Mouse (Mus musculus): Measurements from ENCODE around the gene Gid8. TPM values are rescaled to one million over a fixed set of nuclear protein-coding genes. Genes with fewer than 3 reads are reported as not detected.

Gene Gid8
- 46.5 to 53.9 TPM (median 52.1 TPM) in 3 replicates for total RNA-seq (2017)

DNA sequence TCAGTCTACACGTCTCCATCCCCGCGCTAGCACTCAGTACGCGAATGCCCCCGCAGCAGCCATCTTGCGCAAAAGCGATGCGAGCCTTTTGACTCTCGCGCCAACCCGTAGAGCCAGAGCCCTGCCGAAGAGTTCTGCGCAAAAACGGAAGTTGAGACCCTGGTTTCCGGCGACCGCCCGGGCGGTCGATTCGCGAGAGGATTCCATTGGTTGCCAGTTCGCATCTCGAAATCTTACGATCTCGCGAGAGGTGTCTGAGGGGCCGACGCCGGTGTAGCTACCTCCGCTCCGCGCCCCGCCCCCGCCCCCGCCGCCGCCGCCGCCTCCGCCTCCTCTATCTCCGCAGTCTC is at the start of gene Gid8, which contains the start of gene Dido1:
Gene Gid8, plus strand, starts transcription at position 195 of the 350 bp plus-strand sequence.
Gene Dido1, minus strand, starts transcription at position 77 of the 350 bp plus-strand sequence.
- peak; percentile 93 for ATAC-seq (replicated peaks; ENCODE audit: insufficient number of reproducible peaks, low FRiP score, low TSS enrichment, poor library complexity, severe bottlenecking)

DNA sequence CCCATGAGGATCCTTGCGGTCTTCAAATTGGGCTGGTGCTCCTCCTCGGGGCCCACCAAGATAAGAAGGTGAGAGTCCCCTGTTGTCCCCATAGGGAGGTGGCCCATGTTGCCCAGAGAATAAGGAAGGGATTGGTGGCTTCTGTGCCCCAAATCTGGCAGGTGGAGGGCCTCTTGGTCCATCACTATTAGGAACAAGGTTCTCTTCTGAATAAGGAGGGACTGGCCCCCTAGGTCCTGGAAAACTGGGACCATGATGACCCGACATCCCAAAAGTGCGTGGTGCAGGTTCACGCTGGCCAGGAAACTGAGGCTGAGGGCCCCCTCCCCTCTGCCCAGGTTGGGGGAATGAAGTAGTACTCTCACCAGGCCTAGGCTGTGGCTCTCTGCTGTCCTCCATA is 49.4 kb upstream of the Gid8 start:
- ATAC-seq (replicated peaks; ENCODE audit: insufficient number of reproducible peaks, low FRiP score, low TSS enrichment, poor library complexity, severe bottlenecking), result no peak

DNA sequence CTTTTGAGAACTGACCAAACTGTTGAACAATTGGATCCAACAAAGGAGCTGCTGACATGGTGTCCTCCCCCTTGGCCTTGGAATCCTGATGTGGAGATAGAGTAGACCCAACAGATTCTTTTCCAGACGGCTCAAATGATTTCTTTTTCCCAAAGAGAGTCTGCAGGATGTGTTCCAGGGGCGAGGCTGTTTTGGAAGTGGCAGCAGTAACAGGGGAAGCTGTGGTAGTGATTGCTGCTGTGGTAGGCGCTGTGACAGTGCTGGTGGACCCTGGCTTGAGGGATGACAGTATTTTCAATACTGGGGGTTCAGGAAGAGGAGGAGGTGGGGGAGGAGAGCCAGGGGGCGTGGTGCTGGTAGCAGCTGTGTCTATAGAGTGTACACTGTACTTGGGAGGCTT is 47.9 kb upstream of the Gid8 start:
- no peak for ATAC-seq (replicated peaks; ENCODE audit: insufficient number of reproducible peaks, low FRiP score, low TSS enrichment, poor library complexity, severe bottlenecking)

DNA sequence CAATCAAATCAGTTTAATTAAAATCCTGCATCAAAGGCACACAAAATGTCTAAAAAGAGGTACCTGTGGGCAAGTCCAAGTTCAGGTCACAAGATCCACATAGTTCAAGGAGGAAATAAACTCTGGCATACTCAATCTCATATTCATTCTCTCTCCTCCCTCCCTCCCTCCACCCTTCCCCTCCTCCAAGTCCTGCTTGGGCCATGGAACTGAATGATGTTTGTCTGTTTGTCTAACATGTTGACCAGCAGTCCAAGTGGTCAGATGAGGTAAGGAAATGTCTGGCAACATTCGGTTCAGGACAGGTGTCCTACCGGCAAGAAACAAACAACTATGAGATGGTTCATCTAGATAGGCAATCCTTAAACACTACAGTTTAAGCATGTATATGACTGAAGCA is 33.2 kb upstream of the Gid8 start:
- no peak for ATAC-seq (replicated peaks; ENCODE audit: insufficient number of reproducible peaks, low FRiP score, low TSS enrichment, poor library complexity, severe bottlenecking)

DNA sequence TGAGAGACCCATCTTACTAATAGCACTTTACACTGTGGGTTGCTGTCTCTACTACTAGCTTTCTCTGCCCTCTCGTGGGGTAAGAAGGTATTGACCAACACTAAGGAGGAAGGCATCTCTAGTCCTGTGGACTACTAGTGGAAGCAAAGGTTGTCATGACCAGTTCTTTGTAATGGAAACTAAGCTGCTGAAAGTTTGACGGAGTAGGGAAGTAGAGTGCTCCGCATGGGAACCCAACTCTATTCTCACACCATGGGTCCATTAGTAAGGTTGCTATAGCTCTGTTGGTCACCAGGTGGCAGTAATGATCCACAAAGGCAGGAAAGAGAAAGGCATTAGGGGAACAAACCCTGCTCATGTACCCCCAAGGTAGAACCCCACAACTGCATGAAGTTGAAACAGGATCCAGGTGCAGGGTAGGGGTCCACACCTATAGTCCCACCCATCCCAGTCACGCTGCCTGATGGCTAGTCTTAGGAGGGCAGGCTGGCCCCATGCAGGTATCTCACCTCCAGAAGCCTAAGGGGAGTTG is 31.2 kb upstream of the Gid8 start:
- peak; percentile 87 for ATAC-seq (replicated peaks; ENCODE audit: insufficient number of reproducible peaks, low FRiP score, low TSS enrichment, poor library complexity, severe bottlenecking)

DNA sequence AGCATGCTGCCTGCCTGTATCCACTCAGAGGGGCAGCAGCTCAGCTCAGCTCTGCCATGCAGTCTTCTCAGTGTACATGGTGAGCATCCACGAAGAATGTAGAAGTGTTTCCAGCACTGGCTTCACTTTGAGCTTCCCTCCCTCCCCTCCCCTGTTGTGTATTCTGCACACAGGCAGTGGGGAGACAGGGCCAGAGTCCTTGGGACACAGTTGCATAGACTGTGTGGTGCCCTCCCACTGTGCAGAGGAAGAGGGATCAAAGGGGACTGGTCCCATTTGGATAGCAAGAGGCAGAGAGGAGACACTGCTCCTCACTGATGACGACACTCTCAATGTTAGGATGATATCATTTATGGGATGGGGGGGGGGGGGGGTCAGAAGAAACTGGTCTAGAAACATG is 28.7 kb upstream of the Gid8 start:
- ATAC-seq (replicated peaks; ENCODE audit: insufficient number of reproducible peaks, low FRiP score, low TSS enrichment, poor library complexity, severe bottlenecking), result no peak

DNA sequence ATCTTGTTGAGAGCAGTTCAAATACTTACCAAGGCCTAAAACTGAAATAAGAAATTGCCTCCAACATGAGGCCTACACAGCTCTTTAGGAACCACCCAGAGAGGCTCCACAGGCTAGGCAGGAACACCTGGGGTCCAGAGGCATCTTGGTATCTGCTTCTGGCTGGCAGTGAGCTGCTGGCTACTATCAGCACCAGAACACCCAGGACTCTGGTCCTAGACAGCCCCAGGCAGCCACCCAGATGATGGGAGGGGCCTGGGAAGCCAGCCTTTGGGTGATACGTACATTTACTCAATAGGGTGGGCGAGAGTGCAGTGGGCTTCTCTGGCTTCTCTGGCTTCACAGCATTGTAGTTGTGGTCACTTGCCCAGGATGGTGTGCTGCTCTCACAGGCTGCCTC is 26.4 kb upstream of the Gid8 start:
- no peak for ATAC-seq (replicated peaks; ENCODE audit: insufficient number of reproducible peaks, low FRiP score, low TSS enrichment, poor library complexity, severe bottlenecking)

DNA sequence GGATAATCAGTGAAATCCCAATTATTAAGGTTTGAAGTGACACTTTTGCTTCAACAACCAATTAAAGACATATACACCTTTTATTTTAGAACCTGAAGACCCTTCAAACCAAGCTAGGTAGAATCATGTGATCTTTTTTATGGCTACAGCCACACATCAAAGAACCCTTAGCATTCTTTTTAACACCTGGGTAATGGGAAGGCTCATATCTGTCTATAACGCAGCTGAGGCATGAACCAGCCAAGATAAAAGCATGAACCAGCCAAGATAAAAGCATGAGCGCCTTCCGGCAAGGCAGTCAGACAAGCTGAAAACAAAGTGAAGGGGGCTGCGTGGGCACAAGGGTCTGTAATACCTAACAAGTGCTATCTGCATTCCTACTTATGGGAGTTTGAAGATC is 25.9 kb upstream of the Gid8 start:
- ATAC-seq (replicated peaks; ENCODE audit: insufficient number of reproducible peaks, low FRiP score, low TSS enrichment, poor library complexity, severe bottlenecking), result no peak

DNA sequence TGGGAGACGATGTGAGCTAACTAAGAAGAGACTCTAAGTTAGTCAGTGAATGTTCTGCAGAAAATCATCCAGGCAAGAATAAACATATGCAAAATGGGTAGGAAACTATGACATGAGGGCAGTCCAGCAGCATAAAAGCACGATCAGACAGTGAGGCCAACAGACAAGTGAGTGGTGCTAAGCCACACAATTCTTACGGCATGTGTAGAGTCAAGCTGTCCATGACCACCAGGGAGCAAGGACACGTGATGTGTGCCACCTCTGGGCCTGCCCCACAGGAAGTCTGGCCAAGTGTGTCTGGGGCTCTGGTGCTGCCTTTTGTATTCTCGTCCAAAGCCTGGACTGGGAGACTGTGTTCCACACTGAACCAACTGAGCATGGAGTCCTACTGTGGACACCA is 20.1 kb upstream of the Gid8 start:
- ATAC-seq (replicated peaks; ENCODE audit: insufficient number of reproducible peaks, low FRiP score, low TSS enrichment, poor library complexity, severe bottlenecking), result no peak

DNA sequence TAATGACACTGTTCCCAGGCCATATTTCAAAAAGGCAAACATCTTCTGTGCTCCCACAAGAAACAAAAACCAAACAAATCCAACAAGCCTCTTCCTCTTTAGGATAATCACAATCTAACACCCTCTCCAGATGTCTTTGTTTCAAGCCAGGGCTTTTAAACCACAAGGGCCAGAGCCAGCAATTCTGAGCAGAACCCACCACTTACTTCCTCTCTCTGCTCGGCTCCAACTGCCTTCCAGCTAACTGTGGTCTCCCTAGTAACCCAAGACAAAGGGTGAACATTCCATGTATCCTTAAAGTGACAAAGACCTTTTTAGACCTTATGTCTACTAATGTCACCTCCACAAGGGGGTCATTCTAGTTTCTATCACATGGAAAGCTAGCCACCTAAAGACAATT is 17.3 kb upstream of the Gid8 start:
- ATAC-seq (replicated peaks; ENCODE audit: insufficient number of reproducible peaks, low FRiP score, low TSS enrichment, poor library complexity, severe bottlenecking), result no peak

DNA sequence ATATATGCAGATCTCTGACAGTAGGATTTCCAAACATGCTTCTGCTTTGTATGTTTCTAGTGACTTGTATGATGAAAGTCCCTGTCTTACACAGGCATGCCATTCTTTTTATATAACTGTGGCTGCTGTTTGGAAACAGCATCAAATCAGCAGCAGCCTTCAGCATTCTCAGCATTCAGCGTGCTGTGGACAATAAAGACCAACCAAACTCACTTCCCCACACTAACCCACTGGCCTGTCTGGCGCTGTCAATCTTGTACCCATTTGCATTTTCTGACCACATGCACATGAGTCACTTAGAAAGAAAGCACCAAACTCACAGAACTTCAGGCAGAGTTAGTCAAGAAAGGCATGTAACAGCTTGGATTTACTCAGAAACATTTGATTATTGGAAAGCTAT is 14.7 kb upstream of the Gid8 start:
- ATAC-seq (replicated peaks; ENCODE audit: insufficient number of reproducible peaks, low FRiP score, low TSS enrichment, poor library complexity, severe bottlenecking), result peak; percentile 91

DNA sequence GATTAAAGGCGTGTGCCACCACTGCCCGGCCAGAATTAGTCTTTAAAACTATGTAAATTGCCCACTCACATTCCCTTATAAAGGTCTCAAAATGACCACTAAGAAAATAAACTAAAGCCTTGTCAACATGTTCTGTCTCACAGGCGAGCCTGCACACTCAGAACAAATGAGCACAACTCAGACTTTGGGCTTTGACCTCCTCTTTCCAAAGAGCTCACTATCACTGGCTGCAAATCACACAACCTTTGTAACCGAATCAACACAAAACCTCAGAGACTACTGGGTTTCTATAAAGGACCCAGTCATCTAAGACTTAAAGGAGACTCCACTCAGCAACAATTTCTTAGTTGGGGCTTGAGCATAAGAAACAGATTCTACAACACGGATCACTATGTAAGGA is 9.5 kb upstream of the Gid8 start:
- ATAC-seq (replicated peaks; ENCODE audit: insufficient number of reproducible peaks, low FRiP score, low TSS enrichment, poor library complexity, severe bottlenecking), result no peak

DNA sequence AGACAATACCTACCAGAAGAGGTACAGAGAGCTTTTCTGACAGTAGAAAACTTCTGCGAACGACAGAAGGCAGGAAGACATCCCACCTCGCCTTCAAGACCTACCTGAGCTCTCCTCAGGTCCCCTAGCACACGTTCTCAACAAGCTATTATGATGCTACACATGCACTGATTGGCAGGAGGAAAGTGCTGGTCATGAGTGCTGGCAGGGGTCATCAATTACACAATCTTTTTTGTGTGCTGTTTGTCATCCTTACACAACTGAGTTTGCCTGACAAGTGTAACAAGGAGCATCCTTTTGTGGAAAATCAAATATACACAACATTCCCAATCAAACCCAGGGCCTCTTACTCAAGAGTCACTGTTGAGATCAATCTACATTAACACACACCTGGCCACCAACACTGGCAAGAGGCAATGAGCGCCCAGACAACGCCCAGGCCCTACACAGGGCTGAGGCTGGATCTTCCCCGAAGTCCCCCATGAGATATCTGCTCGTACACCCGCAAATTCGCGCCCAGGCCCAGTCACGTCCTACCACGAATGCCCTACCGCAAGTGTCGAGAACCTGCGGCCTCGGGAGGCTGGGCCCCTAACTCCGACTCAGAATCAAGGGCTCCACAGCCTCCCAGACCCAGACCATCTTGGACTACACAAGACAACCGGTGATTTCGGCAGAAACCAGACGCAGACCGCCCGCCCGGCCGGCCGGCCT is 8.7 kb upstream of the Gid8 start:
- ATAC-seq (replicated peaks; ENCODE audit: insufficient number of reproducible peaks, low FRiP score, low TSS enrichment, poor library complexity, severe bottlenecking), result peak; percentile 20; the same call in 1 of the 2 replicates

DNA sequence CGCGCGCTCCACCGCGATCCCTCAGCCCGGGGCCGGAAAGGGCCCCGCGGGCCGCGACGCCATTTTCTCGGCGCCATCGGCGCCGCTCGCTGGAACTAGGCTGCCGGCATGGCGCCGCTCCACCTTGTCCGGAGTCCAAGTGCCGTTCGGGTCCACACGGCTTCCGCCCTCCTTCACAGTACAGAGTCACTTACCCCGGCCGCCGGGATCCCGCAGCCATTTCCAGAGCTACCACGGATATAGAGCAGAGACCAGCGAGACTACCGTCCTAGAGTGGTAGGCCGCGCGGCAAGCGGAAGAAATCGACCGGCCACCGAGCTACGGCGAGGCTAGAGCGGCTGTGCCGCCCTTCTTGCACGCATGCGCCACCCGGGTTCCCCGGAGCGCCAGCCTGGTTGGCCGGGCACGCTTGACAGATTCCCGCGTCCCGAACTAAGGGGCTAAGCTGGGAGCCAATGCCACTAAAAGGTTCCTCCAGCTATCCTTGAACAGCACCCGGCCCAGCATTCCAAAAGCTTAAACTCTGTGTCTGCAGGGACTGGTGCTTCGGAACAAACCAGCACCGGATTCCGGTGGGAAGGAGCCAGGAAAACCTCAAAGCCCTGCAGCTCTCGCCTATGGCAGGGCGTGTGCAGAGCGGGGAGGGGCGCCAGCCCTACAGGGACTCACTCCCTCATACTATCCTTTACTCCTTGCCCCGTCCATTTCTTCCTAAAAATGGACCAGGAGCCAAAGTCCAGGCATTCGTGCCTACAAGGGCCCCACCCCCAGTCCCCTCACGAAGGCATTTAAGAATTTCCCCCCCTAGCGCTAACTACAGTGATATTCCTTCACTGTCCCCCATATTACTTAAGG is 7.9 kb upstream of the Gid8 start:
- ATAC-seq (replicated peaks; ENCODE audit: insufficient number of reproducible peaks, low FRiP score, low TSS enrichment, poor library complexity, severe bottlenecking), result peak; percentile 87

DNA sequence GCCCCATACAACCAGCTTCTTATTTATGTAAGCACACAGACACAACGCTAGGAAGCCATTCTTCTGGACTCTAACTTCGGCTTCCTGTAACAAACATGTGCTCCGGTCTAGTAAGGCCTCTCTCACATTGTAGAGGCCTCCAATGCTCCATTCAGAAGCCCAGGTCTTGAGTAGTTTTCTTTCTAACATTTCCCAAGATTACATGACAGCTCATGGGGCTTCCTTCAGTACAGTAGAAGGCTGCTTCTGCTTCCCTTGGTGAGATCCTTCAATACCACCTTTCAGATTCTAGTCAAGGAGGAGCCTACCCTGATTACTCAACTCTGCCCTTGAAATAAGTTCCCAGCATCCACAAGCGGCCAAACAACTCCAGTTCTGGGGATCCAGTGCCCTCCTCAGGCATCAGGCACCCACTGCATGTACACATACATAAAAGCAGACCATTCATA is 7.2 kb upstream of the Gid8 start:
- no peak for ATAC-seq (replicated peaks; ENCODE audit: insufficient number of reproducible peaks, low FRiP score, low TSS enrichment, poor library complexity, severe bottlenecking)

DNA sequence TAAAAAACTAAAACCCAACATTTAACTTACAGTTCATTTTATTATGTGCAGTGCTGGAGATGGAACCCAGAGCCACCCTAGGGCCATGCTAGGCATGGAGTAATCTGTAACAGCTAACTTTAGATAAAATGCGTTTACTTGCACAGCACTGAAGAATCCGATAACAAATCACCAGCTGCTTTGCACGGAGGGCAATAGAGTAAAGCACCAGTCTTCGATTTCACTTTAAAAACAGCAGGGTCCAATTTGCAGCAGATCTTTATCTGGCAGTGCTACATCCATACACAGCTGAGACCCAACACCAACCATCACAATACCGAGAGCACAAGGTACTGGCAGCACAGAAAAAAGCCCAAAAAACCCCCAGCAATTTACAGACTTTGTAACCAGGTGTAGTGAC is 6.7 kb upstream of the Gid8 start:
- ATAC-seq (replicated peaks; ENCODE audit: insufficient number of reproducible peaks, low FRiP score, low TSS enrichment, poor library complexity, severe bottlenecking), result no peak

DNA sequence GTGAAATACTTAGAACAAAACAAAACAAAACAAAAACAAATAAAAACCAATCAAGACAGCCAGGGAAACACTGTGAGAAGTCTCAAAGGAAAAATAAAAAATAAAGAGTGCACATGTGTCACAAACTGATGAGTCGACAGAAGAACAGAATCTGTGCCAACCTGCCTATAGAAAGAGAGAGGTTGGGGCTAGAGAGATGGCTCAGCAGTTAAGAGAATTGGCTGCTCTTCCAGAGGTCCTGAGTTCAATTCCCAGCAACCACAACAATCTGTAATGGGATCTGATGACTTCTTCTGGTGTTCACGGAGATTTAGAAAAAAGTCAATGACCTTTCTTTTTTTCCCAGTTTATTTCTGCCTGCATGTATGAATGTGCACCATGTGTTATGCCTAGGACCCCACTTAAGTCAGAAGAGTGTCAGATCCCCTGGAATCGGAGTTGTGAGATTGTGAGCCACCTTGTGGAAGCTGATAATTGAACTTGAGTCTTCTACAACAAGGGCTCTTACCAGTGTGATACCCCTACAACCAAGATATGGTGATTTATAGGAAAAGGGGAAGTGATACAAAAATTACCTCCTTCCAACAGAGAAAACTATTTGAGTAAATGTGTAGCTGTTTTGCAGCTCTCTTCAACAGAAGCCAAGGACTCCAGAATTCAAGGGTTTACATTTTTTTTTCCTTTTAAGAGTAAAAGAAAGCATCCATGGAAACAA is 6.1 kb upstream of the Gid8 start:
- no peak for ATAC-seq (replicated peaks; ENCODE audit: insufficient number of reproducible peaks, low FRiP score, low TSS enrichment, poor library complexity, severe bottlenecking)

DNA sequence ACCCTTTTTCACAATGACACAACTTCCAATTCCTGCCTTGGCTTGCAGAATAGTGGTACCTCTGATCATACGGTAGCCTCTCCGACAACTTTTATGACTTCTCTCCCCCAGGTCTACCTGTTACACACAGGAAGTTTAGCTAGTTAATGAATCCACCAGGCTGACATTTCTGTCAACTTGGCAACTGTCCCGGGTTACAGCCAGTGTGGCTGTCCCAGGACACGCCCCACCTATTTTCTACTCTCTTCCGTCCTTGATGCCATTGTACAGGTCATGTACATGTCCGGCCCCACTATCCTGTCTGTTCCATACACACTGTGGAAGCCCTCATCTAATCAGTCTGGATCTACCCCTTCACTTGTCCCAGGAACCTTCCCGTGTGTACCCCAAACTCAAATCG is 5.3 kb upstream of the Gid8 start:
- no peak for ATAC-seq (replicated peaks; ENCODE audit: insufficient number of reproducible peaks, low FRiP score, low TSS enrichment, poor library complexity, severe bottlenecking)

DNA sequence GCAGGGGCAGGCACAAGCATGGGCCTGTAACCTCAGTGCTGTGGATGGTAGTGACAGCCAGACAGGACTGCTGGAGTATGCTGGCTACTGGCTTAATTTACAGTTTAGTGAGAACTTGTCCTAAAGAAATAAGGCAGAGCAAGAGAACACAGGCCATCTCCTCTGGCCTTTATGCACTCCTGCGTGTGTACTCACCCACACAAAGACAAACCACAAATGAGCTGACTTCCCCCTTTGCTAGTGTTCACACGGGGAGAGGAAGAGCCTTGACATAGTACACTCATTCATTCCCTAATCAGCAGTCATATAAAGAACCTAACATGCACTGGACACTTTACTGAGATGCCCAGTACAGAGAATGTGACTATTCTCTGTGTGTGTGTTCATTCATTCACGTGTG is 4.9 kb upstream of the Gid8 start:
- peak; percentile 32; the same call in 1 of the 2 replicates for ATAC-seq (replicated peaks; ENCODE audit: insufficient number of reproducible peaks, low FRiP score, low TSS enrichment, poor library complexity, severe bottlenecking)
